Mouse (Mus musculus): ENCODE data around the gene Pih1d1.

The Pih1d1 gene

GRCm38 (mm10) chr7:45191803-45192363, 37.8 kb downstream of the Pih1d1 start:
- in situ Hi-C loops (cut with MboI; ENCODE audit: low sequenced_read_pairs), result loop anchor here (5.0 kb wide), 1 partner anchor 35 kb away; no protein-coding TSS in a partner anchor

GRCm38 (mm10) chr7:45192585-45193310, 38.6 kb downstream of the Pih1d1 start:
- in situ Hi-C loops (cut with MboI; ENCODE audit: low sequenced_read_pairs), result loop anchor here (5.0 kb wide), 1 partner anchor 35 kb away; no protein-coding TSS in a partner anchor

DNA sequence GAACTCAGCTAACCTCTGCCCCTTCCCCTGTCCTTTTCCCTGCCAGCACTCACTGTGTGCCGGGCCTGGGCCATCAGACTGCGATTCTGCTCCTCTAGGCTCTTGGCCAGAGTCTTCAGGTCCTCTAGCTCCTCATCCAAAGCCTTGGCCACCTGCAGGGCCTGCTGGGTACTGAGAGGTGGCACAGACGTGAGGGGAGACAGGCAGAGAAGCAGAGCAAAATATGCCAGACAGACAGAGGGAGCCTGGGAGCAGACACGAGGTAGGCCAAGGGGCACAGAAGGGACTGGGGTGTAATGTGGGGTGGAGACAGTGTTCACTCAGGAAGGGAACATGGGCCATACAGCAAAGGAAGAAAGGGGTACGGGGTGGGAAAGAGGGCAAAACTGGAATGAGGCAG, 39.3 kb downstream of the Pih1d1 start:
- in situ Hi-C loops (cut with MboI; ENCODE audit: low sequenced_read_pairs), result loop anchor here (5.0 kb wide), 1 partner anchor 36 kb away; no protein-coding TSS in a partner anchor

DNA sequence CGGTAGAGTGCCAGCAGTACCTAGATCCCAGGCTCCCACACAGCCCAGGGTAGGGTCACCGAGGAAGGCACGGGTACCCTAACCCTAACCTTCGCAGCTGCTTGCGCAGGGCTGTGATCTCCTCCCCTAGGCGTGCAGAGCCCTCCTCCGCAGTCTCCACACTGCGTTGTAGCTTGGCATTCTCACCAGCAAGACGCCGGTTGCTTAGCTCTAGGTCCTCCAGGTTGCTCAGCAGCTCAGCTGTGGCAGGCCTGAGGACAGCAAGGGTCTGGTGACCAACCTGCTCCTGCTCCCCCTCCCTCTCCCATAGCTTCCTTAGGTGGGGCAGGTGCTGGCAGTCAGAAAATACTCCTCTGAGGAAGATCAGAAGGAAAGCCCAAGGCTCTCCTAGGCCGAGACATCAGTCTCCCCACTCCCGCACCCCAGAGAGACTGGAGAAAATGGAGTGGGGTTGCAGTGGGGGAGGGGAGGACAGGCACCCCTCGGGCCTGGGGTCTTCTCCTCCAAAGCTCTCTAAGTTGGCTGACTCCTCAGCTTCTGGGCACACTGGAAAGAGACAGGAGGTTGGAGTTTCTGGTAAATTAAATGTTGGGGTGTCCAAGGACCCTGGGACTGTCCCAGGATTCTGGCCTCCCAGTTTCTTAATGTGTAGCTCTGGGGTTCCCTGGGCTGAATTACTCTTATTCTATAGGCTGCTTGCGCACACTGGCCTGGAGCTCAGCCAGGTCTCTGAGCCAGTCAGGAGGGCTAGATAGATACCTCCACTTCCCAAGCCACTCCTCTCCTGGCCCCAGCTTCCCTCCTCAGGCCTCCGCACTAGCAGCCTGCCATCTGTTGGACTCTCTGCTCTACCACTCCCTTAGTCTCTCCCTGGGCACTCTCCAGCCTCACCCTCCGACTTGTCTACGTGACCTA, 40.0 kb downstream of the Pih1d1 start:
- in situ Hi-C loops (cut with MboI; ENCODE audit: low sequenced_read_pairs), result loop anchor here (5.0 kb wide), 1 partner anchor 37 kb away; no protein-coding TSS in a partner anchor

GRCm38 (mm10) chr7:45195341-45196175, 41.5 kb downstream of the Pih1d1 start:
- in situ Hi-C loops (cut with MboI; ENCODE audit: low sequenced_read_pairs), result no loop called here

- in situ Hi-C loops (cut with MboI; ENCODE audit: low sequenced_read_pairs), result no loop called here
Observed at GRCm38 (mm10) chr7:45196176-45196535, 42.1 kb downstream of the Pih1d1 start.

DNA sequence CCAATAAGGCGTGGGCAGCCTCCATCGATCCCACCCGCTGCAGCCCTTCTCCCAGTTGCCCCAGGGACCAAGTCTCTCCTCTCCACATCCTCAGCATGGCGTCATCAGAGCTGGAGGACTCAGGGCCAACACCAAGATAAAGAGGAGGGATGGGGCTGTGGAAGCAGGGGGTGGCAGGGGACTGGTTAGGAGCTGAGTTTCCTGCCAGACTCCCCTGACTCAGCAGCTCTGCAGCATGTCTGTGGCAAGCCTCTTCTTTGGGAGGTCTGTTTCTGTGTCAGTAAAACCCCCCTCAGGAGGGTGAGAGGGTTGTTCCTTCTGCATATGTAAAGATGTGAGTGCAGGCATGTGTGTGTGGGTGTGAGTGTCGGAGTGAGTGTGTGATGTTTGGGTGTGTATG, 42.9 kb downstream of the Pih1d1 start:
- in situ Hi-C loops (cut with MboI; ENCODE audit: low sequenced_read_pairs), result no loop called here

- in situ Hi-C loops (cut with MboI; ENCODE audit: low sequenced_read_pairs), result no loop called here
Observed at GRCm38 (mm10) chr7:45198435-45198834, 44.3 kb downstream of the Pih1d1 start.

DNA sequence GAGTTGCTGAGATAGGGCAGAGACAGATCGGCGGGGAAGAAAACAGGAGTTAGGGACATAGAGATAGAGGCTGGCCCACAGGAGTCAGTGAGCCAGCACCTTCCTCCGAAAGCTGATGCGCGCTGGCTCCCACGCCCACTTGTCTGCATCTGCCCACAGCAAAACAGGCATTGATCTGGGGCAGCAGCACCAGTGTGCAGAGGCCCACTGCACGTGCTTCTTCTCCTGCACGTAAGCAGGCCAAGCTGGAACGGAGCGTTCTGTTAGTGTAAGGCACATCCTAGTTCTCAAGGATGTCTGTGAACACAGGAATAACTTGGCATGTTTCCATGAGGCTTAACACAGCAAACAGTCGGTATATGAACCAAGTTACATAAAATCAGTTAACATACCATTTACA, 44.9 kb downstream of the Pih1d1 start:
- in situ Hi-C loops (cut with MboI; ENCODE audit: low sequenced_read_pairs), result no loop called here

DNA sequence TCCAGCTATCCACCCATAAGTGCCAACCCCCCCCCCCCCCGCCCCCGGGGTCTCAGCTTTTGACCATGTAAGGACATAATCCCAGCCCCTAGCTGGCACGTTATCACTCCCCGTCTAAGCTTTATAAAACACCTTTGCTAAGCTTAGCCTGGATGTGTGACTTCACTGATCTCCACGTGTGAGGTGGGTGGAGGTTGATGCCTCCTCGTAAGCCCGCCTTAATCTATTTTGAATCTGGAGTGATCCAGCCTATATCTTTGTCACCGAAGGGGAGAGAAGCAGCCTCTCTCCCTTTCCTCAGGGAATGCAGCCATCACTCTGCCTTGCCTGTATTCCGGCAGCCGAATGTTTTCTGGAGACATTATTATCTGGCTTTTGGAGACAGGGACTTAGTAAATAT, 48.6 kb downstream of the Pih1d1 start:
- in situ Hi-C loops (cut with MboI; ENCODE audit: low sequenced_read_pairs), result no loop called here

DNA sequence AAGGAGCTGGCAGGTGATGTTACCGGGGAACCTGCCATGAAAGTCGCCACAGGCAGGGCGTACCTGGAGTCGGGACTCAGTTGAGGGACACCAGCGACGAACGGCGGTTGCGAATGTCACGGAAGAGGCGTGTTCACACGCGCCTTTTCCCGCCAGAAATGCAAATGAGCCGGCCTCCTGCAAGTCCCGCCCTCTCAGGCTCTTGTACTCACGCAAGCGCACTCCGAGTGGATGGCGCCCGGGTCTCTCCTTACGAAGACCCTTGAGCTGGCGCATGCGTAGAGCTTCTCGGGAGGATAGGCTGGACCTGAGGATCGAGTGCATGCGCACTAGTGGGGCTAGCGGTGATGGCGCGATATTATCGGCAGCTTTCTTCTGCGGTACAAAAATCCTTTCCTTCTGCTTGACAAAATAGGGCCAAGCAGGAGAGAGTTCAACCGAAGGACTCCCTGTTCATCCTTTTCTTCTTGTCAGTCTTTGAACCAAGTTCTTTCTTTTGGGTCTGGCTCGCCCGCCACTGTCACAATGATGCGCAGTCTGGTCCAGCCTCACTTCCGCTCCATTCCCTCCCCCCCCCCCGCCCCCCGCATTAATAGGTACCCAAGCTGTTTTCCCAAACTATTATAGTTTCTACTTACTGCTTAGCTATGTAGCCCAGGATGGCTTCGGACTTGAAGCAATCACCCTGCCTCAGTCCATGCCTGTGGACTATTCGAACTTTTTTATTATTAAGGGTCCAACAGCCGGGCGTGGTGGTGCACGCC, 50.5 kb downstream of the Pih1d1 start, which contains the start of gene Ccdc155:
Ccdc155 (minus strand) TSS at position 513 of the 764 bp plus-strand sequence.
- in situ Hi-C loops (cut with MboI; ENCODE audit: low sequenced_read_pairs), result no loop called here

DNA sequence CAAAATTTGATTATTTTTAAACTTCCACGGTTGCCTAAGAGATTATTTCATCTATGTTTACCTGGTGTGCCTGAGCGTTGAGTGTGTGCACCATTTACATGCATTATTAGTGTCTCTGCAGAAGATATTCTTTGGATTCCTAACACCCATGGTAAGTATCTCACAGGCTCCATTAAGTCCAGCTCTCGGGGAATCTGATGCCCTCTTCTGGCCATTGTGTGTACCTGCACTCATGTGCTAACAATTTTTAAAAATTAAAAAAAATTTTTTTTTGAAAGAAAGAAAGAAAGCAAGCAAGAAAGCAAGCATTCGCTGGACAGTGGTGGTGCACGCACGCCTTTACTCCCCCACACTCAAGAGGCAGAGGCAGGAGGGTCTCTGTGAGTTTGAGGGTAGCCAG, 54.2 kb downstream of the Pih1d1 start:
- in situ Hi-C loops (cut with MboI; ENCODE audit: low sequenced_read_pairs), result no loop called here
